Mouse (Mus musculus): Measurements from ENCODE around the gene Gimap5. TPM values are rescaled to one million over a fixed set of nuclear protein-coding genes. Genes with fewer than 3 reads are reported as not detected.

The Gimap5 gene
- polyA plus RNA-seq, 1 experiment from 2014 or later = not detected

DNA sequence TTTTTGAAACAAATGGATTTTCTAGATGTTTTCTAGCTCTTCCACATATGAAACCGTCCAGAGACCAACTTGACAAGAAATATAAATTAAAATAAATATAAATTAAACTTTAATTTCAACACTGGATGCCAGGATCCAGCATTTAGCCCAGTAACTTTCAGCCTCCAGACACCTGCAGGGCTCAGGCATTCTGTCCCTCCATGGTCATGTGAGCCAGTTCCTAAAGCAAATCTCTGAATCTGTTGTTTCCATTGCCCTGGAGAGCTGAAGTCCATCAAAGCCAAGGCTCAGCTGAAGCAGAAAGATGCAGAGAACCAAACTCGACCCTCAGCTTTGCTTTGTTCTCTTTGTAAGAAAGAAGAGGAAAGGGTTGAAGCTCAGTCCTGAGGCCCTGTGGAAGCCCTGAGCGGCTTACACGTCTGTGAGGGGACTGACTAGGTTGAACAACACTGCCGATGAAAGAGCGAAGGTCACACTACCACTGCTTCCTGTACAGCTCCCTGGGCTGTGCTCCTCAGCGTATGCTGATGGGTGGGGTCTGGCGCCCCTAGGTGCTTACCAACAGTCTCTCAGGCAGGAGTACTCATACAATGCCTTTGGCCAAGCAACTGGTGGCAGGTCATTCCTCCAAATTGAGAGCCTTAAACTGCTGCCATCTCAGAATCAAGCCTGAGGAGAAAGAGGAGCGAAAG, 22.3 kb downstream of the Gimap5 start:
- ATAC-seq (no peak), DNase-seq (ENCODE audit: low read depth, low spot score) (no peak)
- POLR2A ChIA-PET = no interaction called here
- CTCF ChIA-PET = no interaction called here
- in situ Hi-C loops (cut with MboI; ENCODE audit: low pct_unique_long_range_greater_than_20kb) = loop anchor here (10.0 to 25.0 kb wide), 2 partner anchors 194 to 581 kb away; partner anchors contain the start of gene Rarres2
- TF ChIP-seq CTCF (IDR thresholded peaks at IDR 0.05) = no peak
- no peaks in the 10 kb centered on the region for H3K27me3 ChIP-seq

DNA sequence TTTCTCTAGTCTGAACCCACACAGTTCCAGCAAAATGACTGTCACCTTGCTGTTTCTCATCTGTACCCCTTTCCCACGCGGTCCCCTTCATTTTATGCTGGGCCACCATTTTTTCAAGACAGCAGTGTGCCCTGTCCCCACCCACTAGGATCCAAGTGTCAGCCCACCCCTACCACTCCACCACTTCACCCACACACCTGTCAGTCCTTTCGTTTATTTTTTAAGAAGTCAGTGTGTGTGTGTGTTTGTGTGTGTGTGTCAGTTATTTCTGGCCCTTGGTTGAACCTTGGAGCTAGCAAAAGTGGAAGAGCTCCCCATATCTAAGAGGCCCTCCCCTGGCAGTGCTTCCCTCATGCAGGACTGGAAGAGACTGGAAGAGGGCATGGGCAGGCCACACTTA, 22.9 kb downstream of the Gimap5 start:
- CTCF ChIA-PET = interaction anchor here (1.2 kb wide), 1 partner anchor 123 kb away, joined by 4 read pairs; no protein-coding TSS in a partner anchor
- DNase-seq (ENCODE audit: low read depth, low spot score) (no peak), ATAC-seq (no peak)
- POLR2A ChIA-PET = no interaction called here
- in situ Hi-C loops (cut with MboI; ENCODE audit: low pct_unique_long_range_greater_than_20kb) = loop anchor here (10.0 to 25.0 kb wide), 2 partner anchors 194 to 582 kb away; partner anchors contain the start of gene Rarres2
- TF ChIP-seq CTCF (IDR thresholded peaks at IDR 0.05) = no peak
- H3K27me3 ChIP-seq = no peaks in the 10 kb centered on the region

DNA sequence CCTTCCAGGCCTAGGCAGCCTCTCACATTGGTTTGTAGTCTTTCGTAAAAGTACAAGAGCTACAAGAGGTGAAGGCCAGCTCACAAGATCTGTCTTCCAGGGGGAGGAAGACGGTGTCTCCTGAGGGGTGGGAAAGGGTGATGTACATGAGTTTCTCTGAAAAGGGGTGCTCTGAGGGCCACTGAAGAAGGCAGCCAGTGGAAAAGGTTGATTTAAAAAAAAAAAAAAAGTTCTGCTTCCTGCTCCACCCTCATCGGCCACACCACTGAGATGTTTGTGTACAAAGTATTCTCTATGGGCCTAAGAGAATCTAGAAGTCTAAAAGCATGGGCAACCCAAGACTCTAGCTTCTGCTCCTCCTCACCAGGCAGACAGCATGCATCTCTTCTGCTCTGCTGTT, 24.7 kb downstream of the Gimap5 start, which contains the start of gene Gimap3:
Gimap3 (minus strand) TSS at position 156 of the 400 bp plus-strand sequence.
- no peak for ATAC-seq
- H3K27me3 ChIP-seq = no peaks in the 10 kb centered on the region
- no peak for TF ChIP-seq CTCF (IDR thresholded peaks at IDR 0.05)
- ChIA-PET CTCF (interaction anchor here (1.0 to 4.8 kb wide), 7 partner anchors 10 to 190 kb away, joined by 3 to 66 read pairs (median 7); partner anchors contain the start of gene Gimap8), POLR2A (no interaction called here)
- in situ Hi-C loops (cut with MboI; ENCODE audit: low pct_unique_long_range_greater_than_20kb) = loop anchor here (5.0 to 25.0 kb wide), 2 partner anchors 123 to 583 kb away; partner anchors contain the start of gene Gimap8
- no peak for DNase-seq (ENCODE audit: low read depth, low spot score)

DNA sequence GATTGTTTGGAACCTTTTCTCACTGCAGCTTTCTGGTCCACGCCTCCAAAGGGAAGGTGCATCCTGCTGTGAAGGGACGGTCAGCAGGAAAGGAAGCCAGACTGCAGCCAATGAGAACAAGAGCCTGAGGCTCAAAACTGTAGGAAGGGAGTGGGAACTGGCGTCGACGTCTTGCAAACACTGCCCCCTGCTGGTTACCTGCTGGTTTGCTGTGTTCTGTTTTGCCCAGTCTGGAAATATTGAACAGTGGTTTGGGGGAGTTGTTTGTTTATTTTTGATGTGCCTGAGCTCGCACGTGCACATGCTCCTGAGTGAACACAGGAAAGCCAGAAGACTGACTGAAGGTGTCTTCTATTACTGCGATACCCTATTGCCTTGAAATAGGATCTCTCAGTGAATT, 26.0 kb downstream of the Gimap5 start:
- peak; percentile 92 for TF ChIP-seq CTCF (IDR thresholded peaks at IDR 0.05)
- POLR2A ChIA-PET = interaction anchor here (0.5 to 0.9 kb wide), 2 partner anchors 113 to 128 kb away, joined by 3 read pairs; no protein-coding TSS in a partner anchor
- in situ Hi-C loops (cut with MboI; ENCODE audit: low pct_unique_long_range_greater_than_20kb) = loop anchor here (5.0 to 25.0 kb wide), 2 partner anchors 125 to 585 kb away; partner anchors contain the start of gene Gimap8
- ATAC-seq (peak; percentile 57), DNase-seq (ENCODE audit: low read depth, low spot score) (no peak)
- no peaks in the 10 kb centered on the region for H3K27me3 ChIP-seq
- CTCF ChIA-PET = interaction anchor here (0.7 to 4.8 kb wide), 18 partner anchors 10 to 192 kb away, joined by 3 to 66 read pairs (median 4); partner anchors contain the start of genes Gimap8, Tmem176b and Zfp775

DNA sequence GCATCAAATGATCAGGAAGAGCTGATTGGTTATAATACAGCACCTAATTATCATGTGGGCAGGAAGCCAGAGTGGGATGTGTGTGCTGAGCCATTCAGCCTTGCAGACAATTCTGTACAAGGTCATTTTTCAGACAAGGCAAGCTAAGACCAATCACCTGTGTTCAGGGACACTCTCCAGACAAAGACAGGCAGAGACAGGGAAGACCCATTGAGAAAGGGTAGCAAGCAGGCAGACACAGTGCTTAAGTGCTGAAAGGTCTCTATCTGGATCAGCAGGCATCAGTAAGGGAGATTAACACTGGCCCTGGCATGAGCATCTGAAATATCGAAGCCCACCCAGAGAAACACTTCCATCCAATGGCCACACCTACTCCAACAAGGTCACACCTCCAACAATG, 38.4 kb downstream of the Gimap5 start:
- in situ Hi-C loops (cut with MboI; ENCODE audit: low pct_unique_long_range_greater_than_20kb) = no loop called here
- CTCF ChIA-PET = interaction anchor here (0.8 to 2.8 kb wide), 3 partner anchors 10 to 139 kb away, joined by 4 to 7 read pairs (median 7); no protein-coding TSS in a partner anchor

DNA sequence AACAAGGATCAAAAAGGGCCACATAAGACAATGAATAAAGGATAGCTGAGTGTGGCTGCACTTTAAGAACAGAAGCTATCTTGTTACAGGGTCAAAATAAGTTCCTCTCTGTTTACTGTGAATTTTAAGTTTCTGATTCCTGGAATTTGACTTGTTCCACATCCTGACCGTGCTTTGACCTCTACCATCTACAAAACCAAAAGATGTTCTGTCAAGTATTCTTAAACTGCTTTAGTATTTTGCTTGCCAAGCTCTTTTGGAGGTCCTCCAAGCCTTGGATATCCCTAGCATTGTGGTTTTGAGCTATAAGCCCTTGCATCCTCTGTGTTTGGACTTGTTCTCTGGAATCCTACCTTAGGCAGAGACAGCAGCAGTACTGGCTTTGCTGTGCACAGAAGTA, 39.2 kb downstream of the Gimap5 start:
- DNase-seq (ENCODE audit: low read depth, low spot score) (peak; percentile 54), ATAC-seq (peak; percentile 54)
- no peaks in the 10 kb centered on the region for H3K27me3 ChIP-seq
- CTCF ChIA-PET = interaction anchor here (0.6 to 1.3 kb wide), 8 partner anchors 23 to 866 kb away, joined by 3 to 4 read pairs (median 3); partner anchors contain the start of genes Gimap5 and Gimap8
- TF ChIP-seq CTCF (IDR thresholded peaks at IDR 0.05) = no peak
- in situ Hi-C loops (cut with MboI; ENCODE audit: low pct_unique_long_range_greater_than_20kb) = no loop called here
- POLR2A ChIA-PET = no interaction called here

More for the DNA sequence above, 38.4 kb downstream of the Gimap5 start:
- no peak for TF ChIP-seq CTCF (IDR thresholded peaks at IDR 0.05)
- no peaks in the 10 kb centered on the region for H3K27me3 ChIP-seq
- ATAC-seq (peak; percentile 17), DNase-seq (ENCODE audit: low read depth, low spot score) (no peak)
- POLR2A ChIA-PET = interaction anchor here (0.5 kb wide), 1 partner anchor 140 kb away, joined by 3 read pairs; no protein-coding TSS in a partner anchor

DNA sequence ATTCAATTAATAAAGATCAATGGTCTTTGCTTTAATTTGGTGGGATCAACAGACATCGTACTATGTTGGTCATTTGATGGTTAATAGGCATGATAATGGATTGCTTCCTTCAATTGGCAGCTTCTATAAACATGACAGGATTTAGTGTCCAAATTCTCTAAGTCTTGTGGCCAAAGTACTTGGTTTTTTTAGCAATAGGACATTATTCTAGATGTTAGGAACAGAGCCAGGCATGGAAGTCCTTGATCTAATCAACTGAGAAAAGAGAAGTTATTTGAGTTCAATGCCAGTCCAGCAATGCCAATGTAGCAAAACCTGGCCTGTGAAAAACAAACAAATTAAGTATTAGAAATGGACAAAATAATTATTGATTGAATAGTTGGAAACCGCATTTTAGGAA, 39.6 kb downstream of the Gimap5 start:
- TF ChIP-seq CTCF (IDR thresholded peaks at IDR 0.05) = no peak
- H3K27me3 ChIP-seq = no peaks in the 10 kb centered on the region
- ChIA-PET POLR2A (no interaction called here), CTCF (interaction anchor here (0.6 to 1.3 kb wide), 7 partner anchors 23 to 866 kb away, joined by 3 to 4 read pairs (median 3); partner anchors contain the start of genes Gimap5 and Gimap8)
- in situ Hi-C loops (cut with MboI; ENCODE audit: low pct_unique_long_range_greater_than_20kb) = no loop called here
- no peak for DNase-seq (ENCODE audit: low read depth, low spot score)
- ATAC-seq = no peak

DNA sequence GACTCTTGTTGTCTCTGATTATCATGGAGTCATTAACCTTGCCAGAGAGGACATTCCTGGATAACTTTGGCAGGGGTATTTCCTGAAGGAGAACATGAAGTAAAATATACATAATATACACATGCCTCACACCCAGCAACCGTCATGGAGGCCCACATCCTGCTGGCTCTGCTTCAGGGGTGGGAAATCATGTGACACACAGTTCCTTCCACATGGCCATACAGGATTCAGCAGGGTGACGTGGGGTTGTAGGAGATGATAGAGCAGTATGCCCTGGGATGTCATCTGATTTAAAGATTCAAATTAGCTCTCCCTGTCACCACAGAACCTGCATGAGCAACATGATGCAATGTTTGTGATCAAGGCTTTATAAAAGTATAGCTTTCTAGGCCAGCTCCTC, 41.9 kb downstream of the Gimap5 start:
- DNase-seq (ENCODE audit: low read depth, low spot score) = no peak
- H3K27me3 ChIP-seq = no peaks in the 10 kb centered on the region
- no peak for TF ChIP-seq CTCF (IDR thresholded peaks at IDR 0.05)
- ChIA-PET POLR2A (no interaction called here), CTCF (interaction anchor here (1.3 to 1.6 kb wide), 2 partner anchors 7 to 14 kb away, joined by 4 to 5 read pairs; no protein-coding TSS in a partner anchor)
- in situ Hi-C loops (cut with MboI; ENCODE audit: low pct_unique_long_range_greater_than_20kb) = no loop called here
- ATAC-seq = no peak

DNA sequence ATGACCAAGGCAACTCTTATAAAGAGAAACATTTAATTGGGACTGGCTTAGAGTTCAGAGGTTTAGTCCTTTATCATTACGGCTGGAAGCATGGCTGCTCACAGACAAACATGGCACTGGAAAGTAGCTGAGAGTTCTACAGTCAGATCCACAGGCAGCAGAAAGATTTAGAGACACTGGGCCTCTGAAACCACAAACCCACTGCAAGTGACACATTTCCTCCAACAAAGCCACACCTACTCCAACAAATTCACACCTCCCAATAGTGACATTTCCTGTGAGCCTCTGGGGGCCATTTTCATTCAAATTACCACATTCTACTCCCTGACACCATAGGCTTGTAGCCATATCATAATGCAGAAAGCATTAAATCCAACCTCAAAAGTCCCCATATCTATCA, 55.9 kb downstream of the Gimap5 start:
- CTCF ChIA-PET = no interaction called here
- DNase-seq (ENCODE audit: low read depth, low spot score) (no peak), ATAC-seq (no peak)
- POLR2A ChIA-PET = interaction anchor here (0.5 kb wide), 1 partner anchor 28 kb away, joined by 3 read pairs; no protein-coding TSS in a partner anchor
- no peak for TF ChIP-seq CTCF (IDR thresholded peaks at IDR 0.05)
- no peaks in the 10 kb centered on the region for H3K27me3 ChIP-seq
- in situ Hi-C loops (cut with MboI; ENCODE audit: low pct_unique_long_range_greater_than_20kb) = no loop called here

DNA sequence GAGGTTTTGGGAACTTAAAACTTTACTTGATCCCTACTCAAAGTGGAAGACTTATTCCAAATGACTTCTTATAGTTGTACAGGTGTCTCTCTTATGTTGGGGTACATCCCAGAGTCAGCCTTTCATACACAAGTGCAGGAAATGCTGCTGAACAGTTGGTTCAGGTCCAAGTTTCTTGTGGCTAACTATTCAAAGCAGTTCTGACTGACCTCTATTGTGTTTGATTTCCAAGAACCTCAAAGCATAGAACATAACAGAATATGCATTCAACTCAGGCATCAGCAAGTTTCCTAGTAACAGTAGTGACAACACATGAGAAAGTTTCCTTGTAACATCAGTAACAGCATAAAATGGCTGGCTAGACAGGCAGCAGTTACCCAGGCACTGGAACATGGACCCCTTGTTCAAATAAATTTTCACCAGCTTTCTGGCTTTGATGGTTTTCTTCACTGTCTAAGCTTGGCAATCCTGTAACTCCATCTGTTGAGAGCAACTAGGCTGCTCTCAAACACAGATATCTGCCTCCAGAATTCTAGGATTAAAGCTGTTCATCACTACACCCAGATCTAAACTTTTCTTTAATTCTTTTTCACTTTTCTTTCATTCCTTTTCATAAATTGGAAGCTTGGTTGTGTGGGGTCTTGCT, 57.5 kb downstream of the Gimap5 start:
- in situ Hi-C loops (cut with MboI; ENCODE audit: low pct_unique_long_range_greater_than_20kb) = no loop called here
- ChIA-PET POLR2A (no interaction called here), CTCF (interaction anchor here (1.2 to 2.6 kb wide), 2 partner anchors 11 to 15 kb away, joined by 3 to 6 read pairs; no protein-coding TSS in a partner anchor)
- no peaks in the 10 kb centered on the region for H3K27me3 ChIP-seq
- no peak for DNase-seq (ENCODE audit: low read depth, low spot score)
- ATAC-seq = no peak
- no peak for TF ChIP-seq CTCF (IDR thresholded peaks at IDR 0.05)

Other genes starting within 250 kb of the Gimap5 start
- 97.0 TPM for gene Atp6v0e2, start 208.6 kb upstream of the Gimap5 start, polyA plus RNA-seq (2021)
- 21.5 TPM for gene Lrrc61, start 191.4 kb upstream of the Gimap5 start, polyA plus RNA-seq (2021)
- 0.22 TPM for gene Rarres2, start 173.4 kb upstream of the Gimap5 start, polyA plus RNA-seq (2021)
- not detected for gene Gm45021, start 156.6 kb upstream of the Gimap5 start, polyA plus RNA-seq (2021)
- gene Repin1, start 152.3 kb upstream of the Gimap5 start, polyA plus RNA-seq (2021) = 44.2 TPM
- gene Gm44965, start 152.3 kb upstream of the Gimap5 start, polyA plus RNA-seq (2021) = 0.62 TPM
- 8.7 TPM for gene Zfp775, start 144.1 kb upstream of the Gimap5 start, polyA plus RNA-seq (2021)
- gene AI854703, start 119.4 kb upstream of the Gimap5 start, polyA plus RNA-seq (2021) = 25.6 TPM
- gene Gimap8, start 99.0 kb upstream of the Gimap5 start, polyA plus RNA-seq (2021) = 7.3 TPM
- 20.6 TPM for gene Gimap9, start 70.1 kb upstream of the Gimap5 start, polyA plus RNA-seq (2021)
- 0.73 TPM for gene Gimap4, start 61.6 kb upstream of the Gimap5 start, polyA plus RNA-seq (2021)
- not detected for gene Gimap6, start 38.0 kb upstream of the Gimap5 start, polyA plus RNA-seq (2021)
- gene Gm28053, start 27.6 kb upstream of the Gimap5 start, polyA plus RNA-seq (2021) = not detected
- gene Gimap7, start 27.6 kb upstream of the Gimap5 start, polyA plus RNA-seq (2021) = not detected
- gene Gimap1, start 7.1 kb upstream of the Gimap5 start, polyA plus RNA-seq (2021) = 0.04 TPM
- not detected for gene Gimap3, start 24.7 kb downstream of the Gimap5 start, polyA plus RNA-seq (2021)
- gene Tmem176a, start 94.7 kb downstream of the Gimap5 start, polyA plus RNA-seq (2021) = 1,783 TPM
- 2,760 TPM for gene Tmem176b, start 95.3 kb downstream of the Gimap5 start, polyA plus RNA-seq (2021)
- gene Aoc1, start 126.7 kb downstream of the Gimap5 start, polyA plus RNA-seq (2021) = 22.4 TPM
- not detected for gene 1600015I10Rik, start 183.7 kb downstream of the Gimap5 start, polyA plus RNA-seq (2021)
- gene Doxl2, start 228.8 kb downstream of the Gimap5 start, polyA plus RNA-seq (2021) = not detected
- not detected for gene Svs1, start 240.7 kb downstream of the Gimap5 start, polyA plus RNA-seq (2021)